Mouse (Mus musculus) left cerebral cortex, postnatal 4 days (tissue): ENCODE measurements around the gene Apoa2. TPM values are rescaled to one million over a fixed set of nuclear protein-coding genes. Genes with fewer than 3 reads are reported as not detected.

Experiments used
- DNase-seq: peaks from one replicate; pipeline ENCODE4 v3.0.0-alpha.2; 2022
- intact Hi-C: fragments of 180-260 bp; cut with DNase I; formaldehyde crosslinking; loops from one replicate; pipeline ENCODE4 v1.15.1; 2025
- total RNA-seq, 2 experiments: library from RNA; stranded (reverse); gene quantifications; 2 replicates each; pipeline ENCODE4 v1.2.3; 2021

Apoa2 gene
- 1 to 10 TPM; 2.6 to 3.0 TPM for total RNA-seq

DNA sequence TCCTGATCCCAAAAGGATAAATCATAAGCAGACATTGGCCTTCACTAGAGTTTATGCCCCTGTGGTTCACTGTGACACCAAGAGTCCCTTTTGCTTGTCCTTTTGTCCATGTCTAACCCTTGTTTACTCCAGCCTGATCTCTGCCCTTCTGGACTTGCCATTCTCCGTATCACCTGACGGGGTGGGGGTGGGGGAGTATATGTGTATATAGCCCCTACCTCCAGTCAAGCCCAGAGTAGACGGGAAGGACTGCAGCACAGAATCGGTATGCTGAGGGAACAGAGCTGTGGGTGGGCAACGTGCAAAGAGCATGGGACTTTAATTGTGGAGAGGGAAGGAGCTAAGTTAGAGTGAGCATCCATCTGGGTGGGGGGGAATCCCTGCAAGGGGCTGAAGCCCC lies at the start of gene Apoa2:
Gene Apoa2 (plus strand): TSS at position 198 of the 400 bp plus-strand sequence.
- no peak for DNase-seq
- intact Hi-C loops, result no loop called here

DNA sequence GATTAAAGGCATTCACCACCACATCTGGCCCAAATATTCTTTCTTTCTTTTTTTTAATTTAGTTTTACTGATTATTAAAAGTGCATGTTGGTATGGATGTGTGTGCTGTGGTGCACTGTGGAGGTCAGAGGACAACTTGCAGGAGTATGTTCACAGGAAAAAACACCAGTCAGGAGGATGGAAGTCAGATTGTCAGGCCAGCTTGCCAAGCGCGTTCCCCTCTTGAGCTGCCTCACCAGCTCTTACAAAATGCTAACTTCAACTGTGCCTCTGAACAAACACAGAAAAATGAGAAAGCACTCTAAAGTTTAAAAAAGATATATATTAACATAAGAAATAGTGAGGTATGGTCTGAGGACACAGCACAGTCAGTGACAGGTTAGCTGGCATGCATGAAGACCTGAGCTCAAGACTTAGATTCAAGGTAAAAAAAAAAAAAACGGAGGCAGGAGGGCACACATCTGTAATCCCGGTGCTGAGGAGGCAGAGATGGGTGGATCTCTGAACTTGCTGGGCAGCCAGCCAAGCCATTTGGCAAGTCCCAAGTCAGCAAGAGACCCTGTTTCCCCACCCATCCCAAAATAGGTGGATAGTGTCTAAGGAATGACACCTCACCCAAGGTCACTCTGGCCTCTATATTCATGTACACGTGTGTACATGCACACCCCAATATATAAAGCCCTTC lies 45.2 kb upstream of the Apoa2 start:
- intact Hi-C loops, result no loop called here
- no peak for DNase-seq

- DNase-seq, result no peak
- intact Hi-C loops, result no loop called here
These were observed 41.8 kb upstream of the Apoa2 start for GRCm38 (mm10) chr1:171183025-171183424.

GRCm38 (mm10) chr1:171183620-171184019 lies 41.2 kb upstream of the Apoa2 start:
- intact Hi-C loops, result no loop called here
- no peak for DNase-seq

- intact Hi-C loops, result no loop called here
These were observed 40.5 kb upstream of the Apoa2 start for GRCm38 (mm10) chr1:171184314-171184713.

GRCm38 (mm10) chr1:171185655-171186054 lies 39.2 kb upstream of the Apoa2 start:
- intact Hi-C loops, result no loop called here
- no peak for DNase-seq

More at GRCm38 (mm10) chr1:171184314-171184713, 40.5 kb upstream of the Apoa2 start:
- no peak for DNase-seq

- no peak for DNase-seq
- intact Hi-C loops, result no loop called here
These were observed 36.8 kb upstream of the Apoa2 start for GRCm38 (mm10) chr1:171187851-171188700.

- intact Hi-C loops, result no loop called here
These were observed 35.8 kb upstream of the Apoa2 start for GRCm38 (mm10) chr1:171189046-171189445.

GRCm38 (mm10) chr1:171189476-171190114 lies 35.3 kb upstream of the Apoa2 start:
- DNase-seq, result no peak
- intact Hi-C loops, result no loop called here

More at GRCm38 (mm10) chr1:171189046-171189445, 35.8 kb upstream of the Apoa2 start:
- no peak for DNase-seq

DNA sequence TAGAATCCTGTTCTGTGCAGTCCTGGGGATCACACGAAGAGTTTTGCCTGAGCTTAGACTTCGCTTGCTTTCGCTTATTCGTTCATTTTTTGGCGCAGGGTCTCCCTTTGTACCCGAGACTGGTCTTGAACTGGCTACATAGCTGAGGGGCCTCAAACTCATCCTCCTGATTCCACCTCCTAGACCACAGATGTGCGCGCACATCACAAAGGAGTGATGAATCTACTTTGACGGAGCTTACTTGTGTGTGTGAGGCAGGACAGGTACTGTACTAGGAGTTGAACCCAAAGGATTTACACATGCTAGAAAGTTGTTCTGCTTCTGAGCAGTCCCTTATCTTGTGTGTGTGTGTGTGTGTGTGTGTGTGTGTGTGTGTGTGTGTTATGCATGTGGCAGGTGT lies 34.0 kb upstream of the Apoa2 start:
- intact Hi-C loops, result no loop called here
- DNase-seq, result no peak

DNA sequence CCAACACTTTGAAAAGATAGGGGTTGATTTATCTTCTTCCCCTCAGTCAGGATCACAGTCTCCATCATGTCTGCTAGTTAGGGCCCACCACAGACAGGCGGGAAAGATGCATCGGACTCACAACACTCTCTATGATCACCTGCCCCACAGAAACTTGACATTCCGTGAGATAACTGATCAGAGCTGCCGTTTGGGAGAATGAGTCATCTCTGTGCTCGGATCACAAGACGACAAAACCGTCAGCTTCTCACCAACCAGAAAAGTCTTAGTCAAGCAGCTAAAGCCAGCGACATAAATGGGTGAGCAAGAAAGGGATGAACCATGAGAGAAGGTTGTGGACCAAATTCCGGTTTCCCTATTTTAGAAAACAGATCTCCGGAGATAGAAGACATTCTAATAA lies 32.6 kb upstream of the Apoa2 start:
- DNase-seq, result no peak
- intact Hi-C loops, result no loop called here

DNA sequence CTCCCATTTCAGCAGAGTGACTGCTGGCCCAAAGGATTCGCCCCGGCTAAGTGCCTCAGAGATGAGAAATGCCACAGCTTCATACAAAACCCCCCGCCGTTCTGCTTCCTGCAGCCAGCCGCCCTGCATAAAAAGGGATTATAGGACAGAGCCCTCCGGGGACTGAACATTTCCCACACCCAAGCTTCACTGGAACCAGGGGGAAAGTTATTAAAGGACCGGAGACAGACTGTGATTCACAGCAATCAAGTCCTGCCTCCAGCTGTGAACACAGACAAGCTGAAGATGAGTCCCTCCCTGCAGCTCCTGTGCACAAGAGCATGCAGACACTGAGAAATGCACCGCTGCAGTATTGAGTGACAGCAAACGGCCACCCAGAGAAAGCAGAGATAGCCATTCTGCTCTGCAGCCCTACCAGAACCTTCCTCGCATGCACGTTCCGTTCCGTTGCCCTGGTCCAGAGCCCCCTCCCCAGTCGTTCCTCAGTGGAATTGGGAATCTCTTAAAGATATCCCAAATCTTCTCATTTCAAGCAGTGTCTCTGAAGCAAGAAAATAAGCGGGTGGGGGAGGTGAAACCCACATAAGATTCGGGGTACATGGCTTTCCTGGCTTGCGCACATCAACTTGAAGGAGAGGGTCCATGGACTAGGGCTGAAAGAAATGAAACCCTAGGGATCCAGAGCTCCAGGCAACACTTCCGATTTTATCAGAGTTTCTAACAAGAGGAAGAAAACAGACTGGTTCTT lies 31.6 kb upstream of the Apoa2 start:
- intact Hi-C loops, result no loop called here

GRCm38 (mm10) chr1:171193911-171194830 lies 30.7 kb upstream of the Apoa2 start:
- no peak for DNase-seq
- intact Hi-C loops, result no loop called here

More for the DNA sequence above, 31.6 kb upstream of the Apoa2 start:
- no peak for DNase-seq

- no peak for DNase-seq
- intact Hi-C loops, result no loop called here
These were observed 29.6 kb upstream of the Apoa2 start for GRCm38 (mm10) chr1:171195046-171195822.

DNA sequence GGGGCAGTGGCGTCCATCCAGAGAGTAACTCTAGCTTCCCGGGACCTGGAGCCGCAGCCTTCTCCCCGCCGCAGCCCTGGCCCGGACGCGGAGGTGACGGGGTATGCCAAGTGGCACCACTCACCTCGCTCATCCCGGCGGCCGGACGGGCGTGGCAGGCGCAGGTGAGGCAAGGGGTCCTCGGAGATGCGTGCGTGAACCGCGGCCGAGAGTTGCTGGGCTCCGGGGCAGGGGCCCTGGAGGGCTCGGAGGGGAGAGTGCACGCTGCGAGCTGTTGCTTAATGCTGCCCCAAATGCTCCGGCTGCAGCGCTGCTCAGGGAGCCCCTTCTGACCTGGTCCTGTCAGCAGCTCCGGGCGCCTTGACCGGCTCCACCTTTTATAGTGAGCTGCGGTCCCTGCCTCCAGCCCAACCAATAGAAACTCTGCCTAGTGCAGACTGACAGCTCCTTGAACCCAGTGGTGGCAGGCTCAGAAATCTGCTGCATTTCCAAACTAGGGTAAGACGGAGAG lies 28.9 kb upstream of the Apoa2 start, which contains the start of gene Pcp4l1:
Gene Pcp4l1 (minus strand): TSS at position 382 of the 511 bp plus-strand sequence.
- intact Hi-C loops, result no loop called here
- DNase-seq, result peak; percentile 64

- intact Hi-C loops, result no loop called here
- DNase-seq, result no peak
These were observed 25.3 kb upstream of the Apoa2 start for GRCm38 (mm10) chr1:171199532-171199931.

DNA sequence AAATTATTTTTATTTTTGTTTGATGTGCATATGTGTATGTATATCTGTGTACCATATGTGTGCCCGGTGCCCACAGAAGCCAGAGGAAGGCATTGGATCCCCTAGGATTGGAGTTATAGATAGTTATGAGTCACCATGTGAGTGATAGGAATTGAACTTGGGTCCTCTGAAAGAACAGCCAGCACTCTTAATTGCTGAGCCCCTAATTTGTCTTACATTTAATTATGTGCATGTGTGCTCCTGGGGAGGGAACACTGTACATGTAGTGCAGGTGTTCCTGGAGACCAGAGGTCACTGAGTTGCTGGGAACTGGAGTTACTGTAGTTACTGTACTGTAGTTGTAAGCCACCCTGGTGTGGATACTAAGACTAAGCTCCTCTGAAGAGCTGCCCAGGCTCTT lies 24.1 kb upstream of the Apoa2 start:
- DNase-seq, result no peak
- intact Hi-C loops, result no loop called here

DNA sequence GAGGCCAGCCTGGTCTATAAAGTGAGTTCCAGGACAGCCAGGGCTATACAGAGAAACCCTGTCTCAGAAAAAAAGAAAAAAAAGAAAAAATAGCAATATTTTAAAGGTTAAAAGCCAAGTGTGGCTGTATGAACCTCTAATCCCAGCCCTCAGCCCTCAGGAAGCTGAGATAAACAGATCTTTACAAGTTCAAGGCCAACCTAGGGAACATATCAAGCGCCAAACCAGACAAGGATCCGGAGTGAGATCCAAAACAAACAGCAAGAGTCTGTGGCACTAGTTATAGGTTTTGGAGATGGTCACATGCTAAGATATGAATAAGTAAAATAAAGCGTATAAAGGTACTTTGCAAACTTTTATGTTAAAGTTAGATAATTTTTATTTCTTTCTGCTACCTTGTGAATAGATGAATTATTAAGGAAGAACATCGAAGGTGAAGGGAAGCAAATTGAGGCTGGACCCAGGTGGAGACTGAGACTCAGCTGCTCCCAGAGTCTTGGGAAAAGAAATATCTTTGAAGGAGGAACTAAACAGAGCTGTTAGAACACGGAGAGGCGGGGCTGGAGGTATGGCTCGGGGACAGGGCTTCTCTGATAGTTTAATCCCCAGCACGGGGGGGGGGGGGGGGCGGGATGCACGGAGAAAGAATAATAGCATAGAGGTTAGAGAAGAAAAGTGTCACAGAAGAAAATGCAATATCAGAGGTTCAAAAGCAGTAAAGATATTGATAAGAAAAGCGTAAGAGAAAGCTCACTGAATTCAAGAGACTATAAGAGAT lies 21.2 kb upstream of the Apoa2 start:
- intact Hi-C loops, result no loop called here

More for the DNA sequence above, 21.2 kb upstream of the Apoa2 start:
- DNase-seq, result no peak
